Mouse (Mus musculus) stomach, postnatal 0 days (tissue): ENCODE measurements around the gene Smap2. TPM values are rescaled to one million over a fixed set of nuclear protein-coding genes. Genes with fewer than 3 reads are reported as not detected.

Experiments
- ATAC-seq: fragments of 200-750 bp; cut with Nextera tagmentation; 2 replicates; pipeline ENCODE4 v1.8.0; 2017; ENCODE audit not compliant: low FRiP score, low TSS enrichment
- DNase-seq: peaks from one replicate; pipeline ENCODE4 v3.0.0-alpha.2; 2016; ENCODE audit warnings: low spot score
- H3K27ac ChIP-seq: fragments of 300-500 bp; sonication (generic); replicated peaks from 2 replicates; pipeline ENCODE4 v1.5.1; 2014; ENCODE audit warnings: mild to moderate bottlenecking, control low read depth
- H3K27me3 ChIP-seq: fragments of 300-500 bp; sonication (generic); 2 replicates; pipeline ENCODE4 v1.6.1; 2014; ENCODE audit warnings: low read length; ENCODE audit not compliant: control insufficient read depth, insufficient read depth
- H3K36me3 ChIP-seq: fragments of 300-500 bp; sonication (generic); 2 replicates; pipeline ENCODE4 v1.6.1; 2014; ENCODE audit warnings: low read length, mixed read lengths; ENCODE audit not compliant: control insufficient read depth, insufficient read depth
- H3K4me1 ChIP-seq: fragments of 300-500 bp; sonication (generic); replicated peaks from 2 replicates; pipeline ENCODE4 v1.6.1; 2014; ENCODE audit warnings: antibody characterized with exemption; ENCODE audit not compliant: control insufficient read depth, insufficient read depth
- H3K4me2 ChIP-seq: fragments of 300-500 bp; sonication (generic); replicated peaks from 2 replicates; pipeline ENCODE4 v1.6.1; 2014; ENCODE audit warnings: low read depth, mild to moderate bottlenecking, control low read depth, moderate library complexity
- H3K4me3 ChIP-seq: fragments of 300-500 bp; sonication (generic); 2 replicates; pipeline ENCODE4 v1.5.1; 2014; ENCODE audit warnings: low read depth, low read length, control low read depth
- H3K9ac ChIP-seq: fragments of 300-500 bp; sonication (generic); 2 replicates; pipeline ENCODE4 v1.6.1; 2014; ENCODE audit warnings: mild to moderate bottlenecking, low read length, control low read depth, mixed read lengths
- H3K9me3 ChIP-seq: fragments of 300-500 bp; sonication (generic); 2 replicates; pipeline ENCODE4 v1.6.1; 2016; ENCODE audit warnings: low read length; ENCODE audit not compliant: control insufficient read depth
- CTCF ChIP-seq: IDR thresholded peaks from 2 replicates; pipeline ENCODE4 v1.5.1; 2016; ENCODE audit warnings: antibody characterized with exemption, low read depth, mild to moderate bottlenecking, moderate library complexity
- EP300 ChIP-seq: optimal IDR thresholded peaks from 2 replicates; pipeline ENCODE3; 2016; ENCODE audit warnings: antibody characterized with exemption
- WGBS: fragments of 180-500 bp; shearing (Covaris S2); extraction: QIAGEN DNeasy Blood & Tissue Kit; methylation state at CpG from one replicate; pipeline ENCODE4 v1.1.7; 2014; 5-methylcytosine and 5-hydroxymethylcytosine counted together
- polyA plus RNA-seq: library from polyadenylated mRNA; unstranded; fragments of >200 nt; fragmentation: Nextera tagmentation; extraction: Ambion mirVana; gene quantifications from 2 replicates; pipeline ENCODE4 v1.2.1, GENCODE M21; 2015

Gene Smap2
- polyA plus RNA-seq, 1 experiment from 2014 or later = 16.1 TPM

DNA sequence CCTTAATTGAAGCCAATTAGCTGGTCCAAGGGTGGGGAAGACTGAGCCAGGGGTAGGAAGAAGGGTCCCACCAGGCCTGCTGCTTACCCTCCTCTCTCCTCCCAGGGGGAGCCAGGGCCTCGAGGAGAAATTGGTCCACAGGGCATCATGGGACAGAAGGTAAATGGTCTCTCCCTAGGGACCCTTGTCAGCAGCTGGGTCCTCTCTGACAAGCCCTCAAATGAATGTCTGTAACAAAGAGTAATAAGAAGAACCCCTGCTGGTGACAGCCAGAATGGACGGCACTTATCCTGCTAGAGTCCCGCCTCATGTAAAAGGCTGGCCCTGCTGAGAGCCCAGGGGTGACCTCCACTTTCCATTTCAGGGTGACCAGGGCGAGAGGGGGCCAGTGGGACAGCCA lies 34.8 kb upstream of the Smap2 start:
- Histone ChIP-seq H3K36me3 (no peaks in the 10 kb centered on the region), H3K9ac (no peak overlapping the region), H3K4me2 (no peak overlapping the region), H3K4me1 (no peaks in the 10 kb centered on the region), H3K4me3 (no peak overlapping the region), H3K27me3 (no peaks in the 10 kb centered on the region), H3K27ac (no peak overlapping the region), H3K9me3 (no peaks in the 10 kb centered on the region)
- no peak for DNase-seq
- TF ChIP-seq CTCF (0 out of 2 replicates have a peak, but pooled peaks have one; percentile 18), EP300 (no peak)
- 55% methylated on average over 4 of the region's 4 CpGs for WGBS
- no peak for ATAC-seq

GRCm38 (mm10) chr4:121042946-121043345 lies 25.9 kb upstream of the Smap2 start:
- no peak overlapping the region for H3K4me2 ChIP-seq
- no peak for TF ChIP-seq CTCF
- TF ChIP-seq EP300 = no peak
- no peaks in the 10 kb centered on the region for H3K36me3 ChIP-seq
- 74% methylated on average over 3 of the region's 3 CpGs for WGBS
- DNase-seq (no peak), ATAC-seq (no peak)
- no peaks in the 10 kb centered on the region for H3K4me1 ChIP-seq
- no peak overlapping the region for H3K27ac ChIP-seq
- H3K27me3 ChIP-seq = no peaks in the 10 kb centered on the region
- H3K9me3 ChIP-seq = no peaks in the 10 kb centered on the region
- H3K4me3 ChIP-seq = no peak overlapping the region
- no peak overlapping the region for H3K9ac ChIP-seq

GRCm38 (mm10) chr4:121042472-121042871 lies 25.4 kb upstream of the Smap2 start:
- H3K4me3 ChIP-seq = no peak overlapping the region

GRCm38 (mm10) chr4:121040897-121041671 lies 24.0 kb upstream of the Smap2 start:
- Histone ChIP-seq H3K4me2 (peak overlapping the region; percentile 29), H3K4me1 (no peaks in the 10 kb centered on the region), H3K4me3 (no peak overlapping the region), H3K9ac (0 out of 2 replicates have a peak overlapping the region, but pooled peaks have one; percentile 3), H3K27me3 (no peaks in the 10 kb centered on the region), H3K9me3 (no peaks in the 10 kb centered on the region), H3K36me3 (no peaks in the 10 kb centered on the region), H3K27ac (peak overlapping the region; percentile 74)
- ATAC-seq (peak; percentile 72), DNase-seq (peak; percentile 66)
- TF ChIP-seq CTCF (peak; percentile 80), EP300 (no peak)
- 14% methylated on average over 18 of the region's 18 CpGs for WGBS

More at GRCm38 (mm10) chr4:121042472-121042871, 25.4 kb upstream of the Smap2 start:
- no peaks in the 10 kb centered on the region for H3K27me3 ChIP-seq
- no peaks in the 10 kb centered on the region for H3K4me1 ChIP-seq
- H3K4me2 ChIP-seq = no peak overlapping the region
- no peak for TF ChIP-seq CTCF
- no peak for TF ChIP-seq EP300
- no peak for DNase-seq
- no peaks in the 10 kb centered on the region for H3K9me3 ChIP-seq
- no peak overlapping the region for H3K27ac ChIP-seq
- H3K9ac ChIP-seq = no peak overlapping the region
- 87% methylated on average over 5 of the region's 5 CpGs for WGBS
- no peaks in the 10 kb centered on the region for H3K36me3 ChIP-seq
- ATAC-seq = no peak

DNA sequence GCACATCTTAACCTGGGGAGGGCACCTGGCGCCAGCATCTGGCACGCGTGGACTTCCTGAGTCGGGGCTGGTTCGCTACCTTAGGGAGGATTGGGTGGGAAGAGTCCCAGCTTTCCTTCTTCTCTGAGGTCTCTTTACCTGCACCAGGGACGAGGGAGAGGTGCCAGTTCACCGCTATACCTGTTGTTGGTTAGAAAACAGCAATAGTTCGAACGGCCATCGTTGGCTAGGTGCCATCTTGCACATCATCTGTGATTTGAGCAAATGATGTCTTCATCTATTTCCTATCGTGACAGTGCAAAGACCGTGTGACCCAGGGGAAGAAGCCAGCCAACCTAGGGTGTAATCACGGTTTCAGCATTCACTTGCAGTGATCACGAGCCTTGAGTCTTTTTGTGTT lies 23.3 kb upstream of the Smap2 start:
- H3K27me3 ChIP-seq = no peaks in the 10 kb centered on the region
- H3K9me3 ChIP-seq = no peaks in the 10 kb centered on the region
- no peaks in the 10 kb centered on the region for H3K36me3 ChIP-seq
- peak overlapping the region; percentile 38 for H3K4me3 ChIP-seq
- H3K27ac ChIP-seq = no peak overlapping the region
- H3K4me1 ChIP-seq = no peaks in the 10 kb centered on the region
- WGBS = 55% methylated on average over 14 of the region's 14 CpGs
- TF ChIP-seq EP300 = no peak
- TF ChIP-seq CTCF = no peak
- DNase-seq (no peak), ATAC-seq (no peak)
- 0 out of 2 replicates have a peak overlapping the region, but pooled peaks have one; percentile 50 for H3K9ac ChIP-seq
- H3K4me2 ChIP-seq = peak overlapping the region; percentile 71

DNA sequence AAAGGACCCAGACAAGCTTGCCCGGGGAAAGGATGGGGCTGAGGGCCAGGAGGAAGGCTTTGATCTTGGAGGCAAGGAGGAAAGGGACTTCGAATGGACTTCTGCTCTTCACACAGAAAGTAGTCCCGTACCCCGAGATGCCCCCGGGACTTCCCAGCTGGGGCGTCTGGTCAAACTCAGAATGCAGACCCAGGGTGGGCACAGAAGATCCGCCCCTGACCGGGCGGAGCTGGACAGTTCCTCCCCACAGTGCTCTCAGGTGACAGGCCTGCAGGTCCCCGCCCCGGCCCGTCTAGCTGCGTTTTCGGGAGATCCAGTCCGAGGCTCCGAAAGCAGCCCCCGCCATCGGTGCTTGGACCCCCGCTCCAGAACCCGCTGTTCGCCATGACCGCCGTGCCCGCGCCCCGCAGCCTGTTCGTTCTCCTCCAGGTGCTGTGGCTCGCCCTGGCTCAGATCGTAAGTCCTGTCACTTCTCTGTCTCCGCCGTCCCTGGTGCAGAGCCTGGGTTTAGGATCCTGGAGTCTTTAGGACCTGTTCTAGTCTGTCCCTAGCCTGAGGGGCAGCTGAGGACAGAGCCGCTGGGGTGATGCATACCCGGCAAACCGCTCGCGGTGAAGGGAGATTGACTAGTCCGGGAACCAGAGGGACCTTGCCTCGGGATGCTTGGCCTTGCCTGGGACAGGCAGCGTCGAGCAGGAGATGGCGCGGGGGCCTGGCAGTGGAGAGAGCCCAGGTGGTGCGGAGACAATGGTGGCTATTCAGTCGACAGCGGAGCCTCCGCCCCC lies 22.5 kb upstream of the Smap2 start, which contains the start of gene Col9a2:
Gene Col9a2 (plus strand): TSS at position 55 of the 785 bp plus-strand sequence.
- TF ChIP-seq EP300 (no peak), CTCF (no peak)
- H3K4me2 ChIP-seq = peak within 1 kb of the TSS; percentile 71
- H3K36me3 ChIP-seq = no peaks in the 10 kb centered on the region
- ATAC-seq = no peak; the same call in 1 of the 2 replicates
- no peaks in the 10 kb centered on the region for H3K9me3 ChIP-seq
- no peak within 1 kb of the TSS for H3K27ac ChIP-seq
- peak within 1 kb of the TSS; percentile 38 for H3K4me3 ChIP-seq
- no peaks in the 10 kb centered on the region for H3K27me3 ChIP-seq
- H3K9ac ChIP-seq = peak within 1 kb of the TSS; percentile 50
- no peaks in the 10 kb centered on the region for H3K4me1 ChIP-seq
- DNase-seq = no peak
- 3% methylated on average over 45 of the region's 46 CpGs for WGBS
